Mouse (Mus musculus) lung, postnatal 4 days (tissue): ENCODE results near the gene Stat5b.

ENCODE experiments used
- DNase-seq, 2 experiments: peaks; one replicate each; pipeline ENCODE4 v3.0.0; 2021

The Stat5b gene

DNA sequence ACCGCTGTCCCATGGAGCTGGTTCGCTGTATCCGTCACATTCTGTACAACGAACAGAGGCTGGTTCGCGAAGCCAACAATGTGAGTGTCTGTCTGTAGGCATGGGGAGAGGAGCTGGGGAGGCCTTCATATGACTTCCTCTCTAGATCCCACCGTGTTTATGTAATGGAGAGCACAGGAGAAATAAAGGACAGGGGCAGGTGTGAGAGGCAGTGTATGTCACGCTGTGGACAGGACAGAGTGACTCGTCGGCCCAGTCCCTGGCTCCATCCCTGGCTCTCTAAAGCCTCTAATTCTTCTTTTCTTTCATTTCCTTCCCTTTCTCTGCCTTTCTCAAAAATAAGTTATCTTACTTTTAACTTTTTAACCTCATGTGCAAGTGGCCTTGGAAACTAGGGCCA is 12.6 kb upstream of the Stat5b start:
- DNase-seq = no peak

DNA sequence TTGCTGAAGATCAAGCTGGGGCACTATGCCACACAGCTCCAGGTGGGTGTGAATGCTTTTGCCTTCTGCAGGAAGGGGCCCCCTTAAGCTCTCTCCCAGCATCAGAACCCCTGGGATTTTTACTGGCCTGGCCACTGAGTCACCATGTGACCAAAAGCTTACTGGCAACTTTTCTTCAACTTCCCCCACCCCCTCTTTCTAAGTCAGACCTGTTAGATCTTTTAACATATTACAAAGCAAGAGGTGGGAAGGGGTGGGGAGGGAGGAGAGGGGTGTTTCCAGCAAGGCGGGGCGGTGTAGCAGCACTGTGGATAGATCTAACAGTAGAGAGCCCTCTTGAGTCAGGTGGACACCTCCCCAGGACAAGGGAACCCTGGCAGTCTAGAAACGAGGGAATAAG is 11.3 kb upstream of the Stat5b start:
- DNase-seq = no peak

DNA sequence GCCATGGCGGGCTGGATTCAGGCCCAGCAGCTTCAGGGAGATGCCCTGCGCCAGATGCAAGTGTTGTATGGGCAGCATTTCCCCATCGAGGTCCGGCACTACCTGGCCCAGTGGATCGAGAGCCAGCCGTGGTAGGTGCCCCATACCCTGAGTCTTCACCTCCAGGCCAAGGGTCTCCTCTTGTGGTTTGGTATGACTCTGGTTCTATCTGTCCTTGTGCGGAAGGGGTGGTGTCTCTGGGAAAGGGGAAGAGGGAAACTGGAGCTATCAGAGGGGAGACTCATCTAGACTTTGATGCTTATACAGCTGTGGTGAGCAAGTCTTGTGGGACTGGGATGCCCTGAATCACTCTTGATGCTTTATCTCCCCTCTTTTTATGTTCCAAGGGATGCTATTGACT is 10.8 kb upstream of the Stat5b start:
- DNase-seq = no peak

DNA sequence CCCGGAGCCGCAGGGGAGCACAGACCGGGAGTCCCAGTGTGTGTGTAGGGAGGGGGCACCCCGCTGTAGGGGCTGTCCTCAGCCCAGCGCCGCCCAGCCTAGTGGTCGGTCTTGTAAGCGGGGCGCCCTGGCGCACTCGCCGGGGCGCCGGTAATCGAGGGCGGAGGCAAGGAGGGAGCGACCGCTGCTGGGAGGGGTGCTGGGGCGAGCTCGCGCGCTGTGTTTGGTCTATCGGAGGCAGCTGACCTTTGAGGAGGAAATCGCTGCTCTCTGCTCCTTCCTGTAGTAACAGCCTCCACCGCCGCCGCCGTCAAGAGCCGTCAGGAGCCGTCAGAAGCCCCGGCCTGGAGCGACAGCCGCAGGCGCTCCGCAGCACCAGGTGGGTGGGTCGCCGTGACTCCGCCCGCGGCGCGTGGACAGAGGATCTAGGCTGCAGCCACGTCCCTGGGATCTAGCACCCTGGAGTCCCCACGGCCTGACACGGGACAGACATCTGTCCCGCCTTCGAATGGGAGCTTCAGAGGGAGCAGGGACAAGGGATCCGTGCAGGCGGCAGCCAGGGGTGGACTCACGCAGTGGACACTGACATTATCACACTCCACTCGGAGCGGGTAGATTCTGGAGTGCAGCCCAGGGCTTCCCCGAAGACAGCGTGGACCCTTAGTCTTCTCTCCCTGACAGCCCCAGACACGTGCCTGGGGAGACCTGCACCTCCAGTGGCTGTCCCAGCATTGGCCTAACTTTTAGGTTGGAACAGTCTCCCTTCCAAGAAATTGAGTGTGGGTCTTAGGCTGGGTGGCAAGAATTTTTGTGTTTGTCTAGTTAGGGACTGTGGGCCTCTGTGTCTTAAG is 9.9 kb upstream of the Stat5b start:
- peak; percentile 91 to 94 for DNase-seq

DNA sequence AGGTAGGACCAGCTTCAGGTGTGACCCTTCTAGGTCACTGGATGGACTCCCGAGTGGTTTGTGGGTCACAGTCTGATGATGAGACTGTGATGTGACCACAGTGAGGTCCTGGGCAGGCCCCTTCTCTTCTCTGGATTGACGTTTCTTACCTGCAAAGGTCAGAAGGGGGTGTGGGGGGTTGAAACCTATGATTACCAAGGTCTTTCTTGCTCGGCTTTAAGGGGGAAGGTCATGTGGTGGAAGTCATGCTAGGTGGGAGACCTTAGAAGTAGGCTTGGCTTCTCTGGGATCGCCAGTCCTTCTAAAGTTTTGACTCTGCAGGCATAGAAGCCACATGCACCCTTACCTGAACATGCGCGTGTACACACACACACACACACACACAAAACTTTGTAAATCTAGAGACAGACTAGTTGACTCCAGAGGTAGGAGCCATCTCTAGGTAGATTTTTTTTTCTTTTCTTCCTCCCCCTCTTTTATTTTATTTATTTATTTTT is 9.1 kb upstream of the Stat5b start:
- no peak for DNase-seq

DNA sequence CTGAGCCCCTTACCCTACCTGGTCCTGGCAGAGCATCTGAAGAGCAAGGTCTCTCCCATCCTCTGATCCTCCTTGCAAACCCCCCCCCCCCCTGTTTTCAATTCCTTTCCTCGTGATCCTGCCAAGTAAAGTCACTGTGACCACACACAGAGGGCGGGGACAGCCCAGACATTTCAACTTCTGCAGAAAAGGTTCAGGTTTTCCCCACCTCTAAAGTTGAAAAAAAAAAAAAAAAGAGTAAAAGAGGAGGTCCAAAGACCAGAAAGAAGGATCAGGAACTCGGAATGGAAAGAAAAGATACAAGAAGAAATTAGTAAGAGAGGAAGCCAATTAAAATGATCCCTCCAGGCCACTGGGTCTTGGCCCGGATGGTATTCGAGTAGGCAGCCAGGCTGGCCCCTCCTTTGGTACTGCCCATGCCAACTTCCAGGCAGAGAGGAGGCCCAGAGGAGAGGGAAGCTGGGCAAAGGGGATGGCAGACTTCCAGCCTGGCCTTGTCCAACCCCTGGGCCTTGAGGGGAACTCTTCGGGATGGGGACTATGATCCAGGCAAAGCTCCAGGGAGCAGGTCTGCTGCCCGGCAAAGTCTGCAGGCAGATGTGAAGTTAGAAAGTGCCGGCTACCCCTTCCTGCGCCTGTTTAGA is 8.5 kb upstream of the Stat5b start, which contains the start of gene Stat5a:
Stat5a (plus strand) TSS at position 417 of the 644 bp plus-strand sequence.
- DNase-seq = peak; percentile 61 to 75

DNA sequence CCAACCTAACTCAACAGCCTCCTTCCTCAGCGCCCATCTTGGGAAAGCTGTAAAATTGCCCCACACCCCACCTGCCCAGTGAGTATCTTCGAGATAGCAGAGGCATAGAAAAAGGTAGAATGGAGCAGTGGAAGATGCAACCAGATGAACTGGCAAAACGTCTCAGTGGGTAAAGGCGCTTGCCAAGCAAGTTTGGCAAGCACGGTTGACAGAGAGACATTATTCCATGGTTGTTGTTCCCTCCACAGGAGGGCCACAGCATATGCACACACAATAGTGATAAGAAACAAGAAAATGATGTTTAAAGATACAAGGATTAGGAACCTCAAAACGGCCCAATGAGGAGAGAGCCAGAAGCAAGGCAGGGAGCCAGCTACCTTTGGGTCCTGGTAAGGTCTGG is 7.4 kb upstream of the Stat5b start:
- no peak for DNase-seq

DNA sequence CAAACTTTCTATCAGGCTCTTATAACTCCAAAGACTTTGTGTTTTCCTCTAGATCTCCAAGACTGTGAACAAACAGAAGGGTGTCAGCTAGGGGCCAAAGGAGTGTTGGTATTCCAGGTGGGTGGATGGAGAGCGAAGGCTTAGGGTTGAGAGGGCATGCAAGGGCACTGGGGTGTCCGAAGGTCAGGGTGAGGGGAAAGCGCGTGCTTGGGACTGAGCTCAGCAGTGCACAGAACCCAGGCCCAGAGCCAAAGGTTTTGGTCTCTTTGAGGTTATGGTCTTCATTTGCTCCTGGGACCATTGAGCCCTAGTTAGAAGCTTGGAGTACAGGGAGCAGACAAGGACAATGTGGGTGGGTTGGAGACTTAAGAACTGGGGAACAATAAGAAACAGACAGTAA is 4.7 kb upstream of the Stat5b start:
- no peak for DNase-seq

DNA sequence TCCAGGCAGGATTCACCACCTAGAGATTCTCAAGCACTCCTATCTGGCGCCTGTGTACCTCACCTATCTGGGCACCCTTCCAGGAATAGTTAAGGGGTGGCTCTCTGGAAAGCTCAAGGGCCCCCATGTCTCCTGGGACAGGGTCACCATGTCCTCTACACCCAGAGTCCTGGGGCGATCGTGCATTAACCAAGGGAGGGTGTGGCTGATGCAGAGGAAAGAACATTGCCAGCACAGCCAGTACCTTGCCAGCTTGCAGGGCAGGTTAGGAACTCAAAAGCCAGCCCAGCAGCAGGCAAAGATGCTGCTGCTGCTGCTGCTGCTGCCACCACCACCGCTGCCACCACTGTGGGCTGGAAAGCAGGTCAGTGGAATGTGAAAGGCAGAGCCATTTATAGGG is 3.7 kb upstream of the Stat5b start:
- no peak for DNase-seq

DNA sequence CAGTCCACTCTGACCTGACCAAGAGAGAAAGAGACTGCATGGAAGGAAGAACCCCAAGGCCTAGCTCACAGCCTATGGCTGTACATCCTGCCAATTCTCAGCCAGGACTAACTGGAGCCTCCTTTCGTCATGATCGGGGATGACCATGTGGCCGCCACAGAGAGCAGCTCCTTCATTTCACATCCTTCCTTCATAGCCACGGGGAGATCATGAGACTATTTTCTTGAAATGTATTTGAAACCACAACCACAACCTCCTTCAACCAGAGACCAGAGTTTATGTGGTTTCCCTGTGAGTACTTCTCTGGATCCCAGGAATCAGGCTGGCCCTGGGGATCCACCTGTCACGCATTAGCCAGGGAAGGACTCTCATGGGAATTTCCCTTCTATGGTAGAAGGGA is 2.5 kb upstream of the Stat5b start:
- no peak for DNase-seq

DNA sequence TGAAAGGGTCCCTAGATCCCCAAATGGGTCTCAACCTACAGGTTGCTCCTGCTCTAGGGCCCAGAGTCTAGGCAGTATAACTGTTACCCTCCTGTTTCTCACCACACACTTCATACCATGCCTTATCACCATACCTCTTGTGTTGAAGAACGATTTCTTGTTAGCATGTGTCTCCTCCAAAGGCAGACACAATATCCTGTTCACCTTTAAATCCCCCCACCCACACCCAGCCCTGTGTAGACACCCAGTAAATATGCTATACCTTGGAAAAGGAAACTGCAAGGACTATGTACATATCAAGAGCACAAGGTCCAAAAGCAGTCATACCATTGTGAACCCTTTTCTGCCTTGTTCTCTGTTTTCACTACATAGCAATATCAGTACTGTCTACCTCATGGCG is 1.6 kb upstream of the Stat5b start:
- no peak for DNase-seq

DNA sequence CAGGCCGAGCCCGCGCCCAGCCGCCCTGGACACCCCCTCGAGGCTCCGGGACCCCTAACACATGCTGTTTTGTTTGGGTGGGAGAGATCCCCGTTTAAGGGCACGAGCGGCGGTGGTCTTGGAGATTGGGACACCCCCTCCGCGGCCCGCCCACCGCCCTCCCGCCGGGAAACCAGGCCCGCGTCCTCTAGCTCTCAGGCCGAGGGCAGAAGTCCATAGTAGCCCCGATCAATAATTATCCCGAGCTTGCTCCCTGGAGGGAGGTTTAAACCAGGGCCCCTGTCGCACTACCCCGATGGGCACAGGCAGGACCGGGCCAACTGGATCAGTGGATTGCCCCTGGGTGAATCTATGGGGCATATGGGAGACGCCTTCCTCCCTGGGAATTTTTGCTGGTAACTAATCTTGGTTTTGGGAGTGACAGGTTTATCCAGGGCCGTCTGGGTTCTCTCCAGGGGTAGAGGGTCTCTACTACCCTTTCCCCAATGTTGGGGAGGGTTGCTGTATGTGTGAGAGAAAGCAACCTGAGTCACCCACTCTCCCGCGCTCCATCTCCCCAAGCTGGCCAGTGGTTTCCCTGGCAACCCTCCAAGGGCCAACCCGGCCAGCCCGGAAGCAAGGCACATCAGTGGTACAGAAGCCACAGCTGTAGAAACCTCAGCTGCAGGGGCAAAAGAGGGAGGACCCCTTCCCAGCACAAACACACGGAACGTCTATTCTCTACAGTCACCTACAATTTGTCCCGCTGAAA is 429 bp upstream of the Stat5b start:
- DNase-seq = peak; percentile 77 to 78

DNA sequence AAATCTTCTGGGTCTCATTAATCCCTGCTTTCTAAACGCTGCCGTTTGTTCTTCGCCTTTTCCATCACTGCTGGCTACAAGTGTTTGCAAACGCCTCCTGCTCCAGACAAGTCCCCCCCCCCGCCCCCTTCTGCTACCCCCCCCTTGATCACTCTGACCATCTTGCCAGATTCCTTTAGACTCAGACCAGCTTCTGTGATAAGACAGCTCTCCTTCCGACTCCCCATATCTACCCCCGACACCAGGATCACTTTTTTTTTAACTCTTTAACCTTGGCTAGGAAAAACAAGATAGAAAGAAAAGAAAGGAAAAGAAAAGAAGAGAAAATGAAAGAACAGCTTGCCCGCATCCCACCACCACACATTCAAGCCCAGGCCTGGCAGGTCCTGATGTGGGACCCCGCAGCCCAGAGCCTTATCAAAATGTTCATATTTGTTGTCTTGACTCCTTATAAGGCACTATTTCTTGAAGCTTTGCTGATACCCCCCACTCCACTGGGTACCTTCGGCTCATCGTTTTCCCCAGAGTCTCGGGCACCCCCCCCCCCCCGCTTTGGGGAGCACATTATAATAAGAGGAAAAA is 977 bp downstream of the Stat5b start:
- no peak for DNase-seq

DNA sequence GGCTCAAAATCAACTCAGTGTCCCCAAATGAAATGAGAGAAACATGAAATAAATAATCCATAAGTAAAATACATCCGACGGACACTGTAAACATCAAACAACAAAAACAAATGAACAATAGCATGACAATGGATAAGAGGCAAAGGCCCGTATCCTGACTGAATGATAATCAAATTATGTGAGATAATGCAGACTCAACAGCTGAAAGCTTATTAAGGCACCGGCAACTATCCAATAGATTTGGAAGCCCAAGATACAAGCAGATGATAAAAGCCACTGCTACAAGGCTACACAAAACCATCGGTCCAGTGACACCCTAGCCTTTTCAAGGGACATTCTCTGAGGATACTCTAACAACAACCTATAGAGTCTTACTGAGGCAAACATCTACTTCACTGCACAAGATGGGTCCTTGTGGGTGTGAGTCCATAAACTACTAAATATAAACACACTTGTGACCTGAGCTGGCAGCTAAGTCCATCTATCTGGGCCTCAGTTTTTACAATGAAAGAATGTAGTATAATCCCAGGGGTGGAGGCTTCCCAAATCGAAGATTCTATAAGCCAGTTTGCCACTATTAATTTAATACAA is 1.6 kb downstream of the Stat5b start:
- DNase-seq = no peak

DNA sequence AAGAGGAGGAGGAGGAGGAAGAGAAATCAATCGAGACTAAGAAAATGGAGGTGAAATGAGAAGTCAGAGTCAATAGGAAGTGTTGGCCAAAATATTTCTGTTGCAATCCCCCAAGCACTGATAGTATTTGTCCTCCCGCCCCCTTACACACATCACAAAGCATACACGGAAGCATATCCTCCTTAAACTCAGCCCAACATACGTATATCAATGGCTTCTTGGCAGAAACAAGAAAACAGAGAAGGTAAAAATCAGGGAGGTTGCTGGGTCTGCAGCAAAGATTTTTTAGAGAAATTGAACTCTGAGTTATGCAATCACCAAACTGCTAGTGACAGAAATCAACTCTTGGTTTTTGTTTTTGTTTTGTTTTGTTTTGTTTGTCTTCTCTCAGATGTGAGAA is 2.4 kb downstream of the Stat5b start:
- DNase-seq = no peak

DNA sequence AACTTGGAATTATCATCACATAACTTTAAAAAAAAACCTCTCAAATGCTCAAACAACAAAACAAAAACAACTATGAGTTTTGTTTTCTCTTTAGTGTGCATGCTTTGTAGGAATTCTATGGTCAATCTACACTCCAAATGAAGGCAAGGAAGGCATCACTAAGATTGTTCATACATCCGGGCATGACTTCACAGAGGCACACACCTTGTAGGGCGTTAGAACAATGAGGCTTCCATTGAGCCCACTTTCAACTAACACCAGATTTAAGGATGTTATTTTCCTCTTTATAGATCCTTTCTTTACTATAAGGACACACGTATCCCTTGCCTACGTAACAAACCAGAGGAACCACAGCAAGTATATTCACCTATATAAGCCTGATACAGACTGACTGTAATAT is 3.0 kb downstream of the Stat5b start:
- no peak for DNase-seq

DNA sequence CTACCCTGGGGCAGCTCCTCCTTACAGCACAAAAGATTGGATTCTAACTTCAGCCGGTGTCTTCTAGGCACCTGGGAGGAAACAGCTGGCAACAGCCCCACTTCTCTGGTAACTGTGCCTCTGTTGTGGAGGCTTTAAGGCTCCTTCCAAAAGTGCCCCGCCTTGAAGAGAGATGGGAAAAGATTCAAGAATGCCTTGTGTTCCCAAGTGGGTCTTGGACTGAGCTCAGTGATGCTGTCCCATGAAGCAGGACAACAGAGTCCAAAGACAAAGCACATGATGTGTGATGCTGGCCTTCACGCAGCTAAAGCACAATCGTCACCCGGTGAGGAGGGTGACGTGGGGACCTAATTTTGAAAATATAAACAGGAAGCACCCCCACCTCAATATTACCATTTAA is 4.7 kb downstream of the Stat5b start:
- DNase-seq = no peak

DNA sequence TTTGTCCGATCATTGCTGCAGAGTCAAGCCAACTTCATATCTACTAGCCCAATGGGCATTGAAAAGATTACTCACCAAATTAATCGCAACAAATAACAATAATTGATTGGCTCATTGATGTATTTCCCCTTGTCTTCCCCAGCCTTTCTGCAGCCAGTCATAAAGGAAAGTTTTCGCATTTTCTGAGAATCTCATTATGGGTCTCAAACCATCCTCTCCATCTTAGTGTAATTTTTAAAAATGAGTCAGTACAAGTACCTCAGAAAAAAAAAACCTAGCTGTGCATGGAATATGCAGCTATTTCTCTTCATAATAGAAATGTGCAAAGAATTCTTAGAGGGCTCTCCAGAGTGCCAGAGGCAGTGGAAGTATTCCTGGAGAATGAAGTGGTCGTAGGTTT is 6.4 kb downstream of the Stat5b start:
- DNase-seq = no peak

DNA sequence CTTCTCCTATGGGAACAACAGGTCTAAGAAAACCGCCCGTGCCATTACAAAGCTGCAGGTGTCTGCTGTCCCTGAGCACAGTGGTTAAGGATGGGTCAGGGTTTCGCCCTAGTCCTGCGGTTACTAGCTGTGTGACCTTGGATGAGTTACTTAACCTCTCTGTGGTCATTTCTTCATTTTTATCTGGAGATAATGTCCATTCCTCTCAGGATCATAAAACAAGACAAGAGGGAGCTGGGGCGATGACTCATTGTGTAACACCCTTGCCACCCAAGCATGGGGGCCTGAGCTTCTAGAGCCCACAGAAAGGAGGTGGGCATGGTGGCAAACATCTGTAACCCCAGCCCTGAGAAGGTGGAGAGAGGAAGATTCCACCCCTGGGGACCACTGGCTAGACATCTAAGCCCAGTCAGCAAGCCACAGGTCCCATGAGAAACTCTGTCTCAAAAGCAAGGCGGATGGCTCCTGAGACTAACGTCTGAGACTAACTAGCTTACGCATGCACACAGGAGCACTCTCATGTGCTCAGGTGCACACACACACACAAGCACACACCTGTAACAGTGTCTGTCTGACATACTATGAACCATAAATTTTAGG is 7.4 kb downstream of the Stat5b start:
- no peak for DNase-seq

DNA sequence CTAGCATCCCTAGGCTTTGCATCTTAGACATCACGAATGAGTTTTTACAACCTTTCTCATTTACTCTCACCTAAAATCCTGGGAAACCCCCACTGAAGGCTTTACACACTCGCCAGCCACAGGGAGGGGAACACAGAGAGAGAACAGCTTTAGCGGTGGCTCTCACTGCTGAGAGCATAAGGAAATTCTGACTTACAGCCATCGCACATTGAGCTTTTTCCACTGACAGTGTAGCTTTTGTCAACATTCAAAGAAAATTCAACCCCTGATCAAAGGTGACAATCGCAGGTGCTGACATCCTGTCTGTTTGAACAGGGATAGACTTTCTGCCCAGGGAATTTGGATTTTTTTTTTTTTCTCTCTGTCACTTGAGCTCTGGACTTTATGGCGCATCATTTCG is 8.5 kb downstream of the Stat5b start:
- no peak for DNase-seq

DNA sequence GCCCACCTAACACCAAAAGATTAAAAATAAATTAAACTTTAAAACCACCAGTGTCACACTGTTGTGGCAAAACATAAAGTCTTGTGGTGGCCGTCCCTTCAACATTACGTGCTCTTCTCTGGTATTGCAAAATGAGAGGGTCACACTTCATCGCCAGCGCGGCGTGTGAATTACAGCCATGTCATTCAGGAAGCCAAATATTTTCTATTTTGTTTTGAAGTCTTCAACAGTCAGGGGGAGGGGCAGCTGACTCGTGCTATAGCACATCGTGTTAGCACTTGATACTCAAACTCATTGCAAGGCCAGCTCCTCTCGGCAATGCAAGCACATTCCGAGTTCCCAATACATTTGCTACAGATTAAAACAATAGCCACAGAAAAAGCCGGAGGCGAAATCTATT is 9.7 kb downstream of the Stat5b start:
- peak; percentile 54 to 72 for DNase-seq

DNA sequence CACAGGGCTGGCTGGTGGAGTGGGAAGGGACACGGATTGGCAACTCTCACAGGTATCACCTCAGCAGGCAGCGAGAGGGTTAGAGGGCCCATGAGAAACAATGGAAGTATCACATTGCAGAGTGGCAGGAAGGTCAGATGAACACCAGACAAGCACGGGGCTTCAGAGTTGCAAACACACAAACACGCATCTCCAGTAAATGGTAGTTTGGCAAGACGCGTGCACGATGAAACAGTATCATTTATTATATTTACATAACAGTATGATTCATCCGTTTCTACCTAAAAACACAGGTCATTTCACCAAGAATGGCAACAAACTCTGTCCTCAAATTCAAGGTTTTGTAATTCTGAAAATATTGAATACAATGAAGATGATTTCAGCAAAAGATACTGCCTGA is 11.0 kb downstream of the Stat5b start:
- no peak for DNase-seq
